Mouse (Mus musculus): ENCODE measurements around the gene Olfr1458.

DNA sequence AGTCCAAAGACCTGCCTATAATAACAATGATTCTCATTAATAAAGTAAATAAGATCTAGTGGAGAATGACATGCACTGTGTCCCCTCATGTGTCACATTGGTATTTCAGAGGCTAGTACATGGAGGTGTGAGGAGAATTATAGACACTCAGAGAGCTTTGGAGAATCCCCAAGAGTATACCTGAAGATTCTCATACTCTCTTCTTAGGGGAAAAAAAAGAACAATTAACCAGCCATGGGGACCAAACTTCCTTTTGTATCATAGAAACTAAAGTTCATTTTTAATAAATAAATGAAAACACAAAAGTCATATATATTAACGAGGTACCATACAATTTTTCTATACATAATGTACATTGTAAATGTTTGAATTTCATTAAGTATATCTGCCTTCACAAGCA lies 42.9 kb upstream of the Olfr1458 start, which contains the start of gene Olfr1459:
- TF ChIP-seq CTCF (IDR thresholded peaks at IDR 0.05; ENCODE audit: low read depth) = no peak
- TF ChIP-seq EP300 (IDR thresholded peaks at IDR 0.05; ENCODE audit: low read depth) = no peak
